Mouse (Mus musculus): Measurements from ENCODE around the gene Gm12216.

Gene Gm12216

DNA sequence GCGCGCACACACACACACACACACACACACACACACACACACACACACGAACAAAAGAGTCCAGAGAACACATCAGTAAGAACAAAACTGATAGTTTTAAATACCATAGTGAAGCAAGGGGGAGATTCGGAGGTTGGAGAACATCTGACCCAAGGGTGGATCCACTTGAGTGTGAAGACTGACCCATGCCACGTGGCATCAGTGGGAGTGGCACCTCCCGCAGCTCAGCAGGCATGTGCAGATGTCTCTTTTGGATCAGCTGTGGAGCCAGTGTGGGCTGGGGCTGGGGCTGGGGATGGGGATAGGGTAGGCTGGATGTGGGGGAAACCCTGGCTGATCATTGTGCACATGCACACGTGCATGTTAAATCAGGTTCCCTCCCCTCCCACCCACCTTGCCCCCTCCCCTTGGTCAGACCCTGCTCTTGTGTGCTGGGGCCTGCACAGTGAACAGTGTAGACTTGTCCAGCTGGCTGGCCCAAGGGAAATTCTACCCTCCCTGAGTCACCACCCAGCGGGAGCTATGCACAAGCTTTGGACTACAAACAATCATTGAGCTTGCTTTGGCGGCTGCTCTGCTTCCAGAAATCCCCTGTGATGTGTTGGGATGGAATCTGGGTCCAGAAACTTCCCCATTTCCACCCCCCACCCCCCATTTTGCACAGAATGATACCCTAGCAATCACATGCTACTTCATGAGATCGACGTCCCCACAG is 37.7 kb downstream of the Gm12216 start:
- DNase-seq (ENCODE audit: low spot score), result no peak

DNA sequence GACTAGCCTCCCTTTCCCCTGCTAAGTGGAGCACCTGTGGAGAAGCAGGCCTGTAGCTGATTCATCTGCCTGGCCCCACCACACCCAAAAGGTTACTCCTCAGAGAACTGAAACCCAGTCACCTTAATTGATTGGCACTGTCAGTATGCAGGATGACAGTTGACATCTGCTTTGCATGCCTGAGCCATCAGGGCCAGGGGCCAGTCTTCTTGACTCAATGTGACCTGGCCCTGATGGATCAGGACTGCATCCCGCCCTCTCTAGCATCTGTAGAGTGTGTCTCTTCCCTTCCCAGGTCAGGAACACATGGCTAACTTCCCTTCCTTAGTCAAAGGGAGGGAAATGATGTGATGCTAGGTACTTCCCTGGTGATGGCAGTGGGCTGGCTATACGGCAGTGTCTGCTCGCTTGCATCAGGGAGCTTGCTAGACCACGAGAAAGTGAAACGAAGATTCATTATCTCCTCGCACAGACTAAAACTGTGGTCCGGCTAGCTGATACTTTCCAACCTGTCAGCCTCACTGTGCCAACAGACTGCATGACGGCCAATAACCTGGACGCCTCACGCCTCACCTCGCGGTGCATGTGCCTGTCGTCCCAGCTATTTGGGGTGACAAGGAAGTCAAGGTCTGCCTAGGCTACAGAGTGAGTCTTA is 38.4 kb downstream of the Gm12216 start:
- no peak for DNase-seq (ENCODE audit: low spot score)

DNA sequence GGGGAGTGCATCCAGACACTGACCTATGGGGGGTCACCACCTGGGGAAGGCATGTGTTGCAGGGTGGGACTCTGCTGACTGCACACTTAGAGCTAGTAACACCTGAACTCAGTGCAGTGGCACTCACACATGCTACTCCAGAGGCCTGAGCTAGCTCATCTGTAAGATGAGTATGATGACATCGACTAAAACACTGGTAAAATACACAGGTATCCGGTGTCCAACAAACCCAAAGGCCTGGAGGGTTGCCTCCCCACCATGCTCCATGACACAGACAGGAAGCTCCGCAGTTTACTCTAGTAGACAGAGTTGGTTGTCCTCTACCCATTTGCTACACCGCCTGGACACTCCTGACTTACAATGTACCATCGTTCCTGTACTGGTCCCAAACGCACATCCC is 39.5 kb downstream of the Gm12216 start:
- no peak for DNase-seq (ENCODE audit: low spot score)

DNA sequence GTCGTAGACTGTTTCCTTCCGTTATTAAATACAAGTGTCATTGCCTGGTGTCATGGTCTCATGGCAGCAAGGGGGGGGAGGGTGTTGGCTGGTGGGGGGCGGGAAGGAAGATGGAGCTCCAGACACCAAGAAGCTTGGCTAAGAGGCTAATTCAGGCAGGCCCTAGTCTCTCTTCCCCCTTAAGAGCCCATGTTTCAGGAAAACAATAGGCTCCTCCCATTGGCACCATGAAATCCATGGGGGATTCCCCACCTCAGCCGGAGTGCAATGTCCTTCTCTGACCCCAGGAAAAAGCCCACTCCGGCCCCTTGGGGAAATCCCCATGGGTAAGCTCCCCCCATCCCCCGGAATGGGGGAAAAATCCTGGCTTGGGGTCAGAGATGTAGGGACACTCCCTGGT is 40.3 kb downstream of the Gm12216 start:
- DNase-seq (ENCODE audit: low spot score), result no peak

DNA sequence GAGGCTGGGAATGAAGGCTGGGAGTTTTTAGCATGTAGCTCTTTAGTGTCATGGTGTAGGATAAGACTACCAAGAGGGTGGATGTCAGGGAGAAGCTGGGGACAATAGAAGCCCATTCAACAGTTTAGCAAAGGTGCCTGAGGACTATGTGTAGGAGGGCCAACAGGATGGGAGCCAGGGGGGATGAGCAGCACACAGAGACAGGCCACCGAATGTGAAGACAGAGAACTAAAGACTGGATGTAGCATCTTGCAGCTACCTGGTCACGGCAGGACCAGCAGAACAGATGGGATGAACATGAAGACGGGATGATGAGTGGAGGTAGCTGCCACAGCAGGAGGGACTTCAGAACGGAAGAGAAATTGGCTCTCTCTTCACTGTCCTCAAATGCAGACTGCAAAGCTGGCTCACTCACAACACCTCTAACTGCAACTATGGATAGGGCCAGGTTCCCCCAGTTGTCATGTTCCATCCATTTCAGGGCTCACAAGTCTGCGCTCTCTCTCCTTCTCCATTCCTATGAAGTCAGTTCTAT is 42.1 kb downstream of the Gm12216 start:
- no peak for DNase-seq (ENCODE audit: low spot score)

DNA sequence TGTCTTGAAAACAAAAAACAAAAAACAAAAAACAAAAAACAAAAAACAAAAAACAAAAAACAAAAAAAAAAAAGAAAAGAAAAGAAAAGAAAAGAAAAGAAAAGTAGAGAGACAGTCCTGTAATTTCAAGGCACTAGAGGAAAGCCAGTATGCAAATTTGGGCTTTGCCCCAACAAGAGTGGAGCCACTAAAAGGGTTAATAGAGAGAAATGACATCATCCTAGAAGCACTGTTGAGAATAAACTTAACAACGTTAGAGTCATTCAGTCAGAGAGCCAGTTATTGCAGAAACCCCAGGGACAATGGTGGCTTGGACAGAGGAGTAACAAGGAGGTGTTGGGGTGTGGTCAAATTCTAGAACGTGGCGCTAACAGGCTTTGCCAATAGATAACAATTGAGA is 44.2 kb downstream of the Gm12216 start:
- DNase-seq (ENCODE audit: low spot score), result no peak

DNA sequence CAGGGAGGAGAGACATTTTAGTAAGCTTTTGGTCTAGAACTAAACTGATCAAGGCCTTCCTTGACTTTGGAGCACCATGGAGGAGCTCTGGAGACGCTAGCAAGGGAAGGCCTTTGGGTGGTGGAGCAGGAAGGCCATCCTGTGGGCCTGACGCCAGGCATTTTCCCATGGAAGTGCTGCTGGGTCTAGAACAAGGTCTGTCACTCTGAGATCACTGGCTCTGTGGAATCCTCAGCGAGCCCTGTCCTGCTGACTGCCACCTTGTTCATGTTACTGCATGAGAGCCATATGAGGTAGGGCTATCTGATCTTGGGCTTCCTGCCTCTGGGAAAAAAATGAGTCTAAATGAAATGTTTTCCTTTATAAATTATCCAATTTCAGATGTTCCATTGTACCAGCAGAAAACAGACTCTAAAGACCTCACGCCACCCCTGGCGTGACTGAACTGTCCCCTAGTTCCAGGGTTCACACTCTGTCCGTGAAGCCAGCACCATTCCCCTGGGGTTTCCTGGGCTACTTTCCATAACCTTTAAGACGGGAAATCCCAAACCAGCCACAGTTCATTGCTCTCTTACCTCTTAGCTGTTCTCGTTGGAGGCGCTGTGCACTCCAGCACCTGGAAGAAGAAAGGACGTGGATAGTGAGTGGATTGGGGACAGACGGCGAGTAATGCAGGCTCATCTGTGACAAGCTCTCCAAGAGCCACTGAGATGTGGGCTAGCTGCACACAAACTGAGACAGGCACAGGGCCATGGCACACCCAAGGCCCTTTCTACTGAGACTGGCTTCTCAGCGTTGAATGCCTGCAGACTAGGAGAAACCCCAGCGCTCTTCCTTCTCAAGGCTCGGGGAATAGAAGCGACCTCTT is 45.8 kb downstream of the Gm12216 start:
- no peak for DNase-seq (ENCODE audit: low spot score)

DNA sequence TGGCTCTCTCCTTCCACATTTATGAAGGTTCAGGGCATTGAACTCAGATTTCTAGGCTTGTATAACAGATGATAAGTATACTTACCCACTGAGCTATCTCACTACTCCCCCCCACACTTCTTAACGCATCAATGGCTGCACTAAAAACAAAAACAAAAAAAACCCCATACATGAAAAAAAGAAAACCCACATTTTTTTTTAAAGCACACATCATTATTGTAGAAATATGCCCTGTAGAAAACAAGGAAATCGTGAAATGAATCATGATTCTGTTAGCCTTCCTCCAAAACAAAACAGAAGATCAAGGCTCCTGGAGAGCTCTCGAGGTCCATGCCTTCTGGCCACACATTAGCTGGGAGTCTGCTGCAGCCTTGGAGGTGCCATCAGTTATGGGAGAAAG is 47.7 kb downstream of the Gm12216 start:
- no peak for DNase-seq (ENCODE audit: low spot score)

DNA sequence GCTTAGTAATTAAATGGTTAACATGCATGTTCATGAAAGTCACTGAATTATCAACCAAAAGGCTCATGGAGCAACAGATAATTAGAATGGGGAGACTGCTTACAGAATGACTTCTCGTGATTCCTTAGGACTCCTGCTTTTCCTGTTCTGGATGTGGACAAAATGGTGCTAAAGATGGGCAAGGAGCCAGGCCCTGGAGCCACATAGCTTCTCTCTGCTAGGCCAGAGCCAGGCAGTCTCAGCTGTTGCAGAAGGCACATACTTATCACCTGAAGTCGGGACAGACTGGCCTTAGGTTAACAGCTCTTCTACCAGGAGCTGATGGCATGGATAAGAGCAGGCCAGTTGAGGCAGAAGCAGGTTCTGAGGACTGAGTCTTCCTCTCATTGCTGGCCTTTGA is 48.3 kb downstream of the Gm12216 start:
- DNase-seq (ENCODE audit: low spot score), result no peak

DNA sequence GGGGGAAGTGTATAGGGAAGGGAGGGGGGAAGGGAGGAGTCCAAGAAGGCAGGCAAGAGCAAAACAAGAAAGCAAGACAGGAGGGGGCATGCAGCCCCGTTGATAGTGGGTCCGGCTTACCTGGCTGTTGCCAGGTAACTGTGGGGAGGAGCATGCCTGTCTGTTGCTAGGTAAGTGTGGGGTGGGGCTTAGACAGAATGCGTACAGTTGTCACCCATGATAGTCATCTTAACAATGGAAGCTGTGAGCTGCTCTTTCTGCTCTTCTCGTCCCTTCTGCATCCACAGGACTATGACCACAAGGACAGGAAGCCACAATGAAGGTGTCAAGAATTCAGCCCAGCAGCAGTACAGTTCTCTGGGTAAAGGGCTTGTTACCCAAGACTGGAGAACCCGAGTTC is 48.9 kb downstream of the Gm12216 start:
- no peak for DNase-seq (ENCODE audit: low spot score)

DNA sequence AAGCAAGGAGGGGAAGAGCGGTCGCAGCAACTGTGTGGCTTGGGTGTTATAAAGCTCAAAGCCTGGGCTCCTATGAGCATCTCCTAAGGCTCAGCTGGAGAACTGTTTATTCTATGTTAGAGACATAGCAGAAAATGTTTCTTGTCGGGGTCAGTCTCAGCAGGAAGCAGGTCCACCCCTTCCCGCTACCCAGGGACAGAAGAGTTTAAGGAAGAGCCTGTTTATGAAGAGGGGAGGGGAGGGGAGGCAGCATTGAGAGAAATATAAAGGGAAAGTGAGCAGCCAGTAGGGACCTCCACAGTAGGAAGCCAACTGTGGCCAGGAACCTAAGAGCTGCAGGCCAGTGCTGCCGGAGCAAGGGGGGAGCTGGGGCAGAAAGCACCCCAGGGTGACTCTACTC is 49.7 kb downstream of the Gm12216 start:
- no peak for DNase-seq (ENCODE audit: low spot score)

DNA sequence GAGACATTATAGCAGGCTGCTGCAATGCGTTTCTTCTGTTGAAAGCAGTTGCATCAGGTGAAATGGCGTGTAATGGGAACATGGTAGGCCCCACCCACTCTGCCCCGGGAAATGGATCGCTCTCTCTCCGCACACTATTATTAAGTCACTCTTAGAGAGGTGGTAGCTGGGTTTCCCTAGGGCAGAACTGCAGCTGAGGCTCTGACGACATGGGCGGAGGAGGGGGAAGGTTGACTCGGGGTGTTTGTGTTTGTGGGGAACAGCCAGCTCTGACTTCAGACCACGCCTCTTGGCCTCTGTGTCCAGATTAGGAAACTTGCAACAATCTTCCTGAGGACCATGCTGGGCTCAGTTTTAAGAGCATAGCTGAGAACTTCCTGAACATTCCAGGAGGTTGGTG is 53.3 kb downstream of the Gm12216 start:
- no peak for DNase-seq (ENCODE audit: low spot score)

DNA sequence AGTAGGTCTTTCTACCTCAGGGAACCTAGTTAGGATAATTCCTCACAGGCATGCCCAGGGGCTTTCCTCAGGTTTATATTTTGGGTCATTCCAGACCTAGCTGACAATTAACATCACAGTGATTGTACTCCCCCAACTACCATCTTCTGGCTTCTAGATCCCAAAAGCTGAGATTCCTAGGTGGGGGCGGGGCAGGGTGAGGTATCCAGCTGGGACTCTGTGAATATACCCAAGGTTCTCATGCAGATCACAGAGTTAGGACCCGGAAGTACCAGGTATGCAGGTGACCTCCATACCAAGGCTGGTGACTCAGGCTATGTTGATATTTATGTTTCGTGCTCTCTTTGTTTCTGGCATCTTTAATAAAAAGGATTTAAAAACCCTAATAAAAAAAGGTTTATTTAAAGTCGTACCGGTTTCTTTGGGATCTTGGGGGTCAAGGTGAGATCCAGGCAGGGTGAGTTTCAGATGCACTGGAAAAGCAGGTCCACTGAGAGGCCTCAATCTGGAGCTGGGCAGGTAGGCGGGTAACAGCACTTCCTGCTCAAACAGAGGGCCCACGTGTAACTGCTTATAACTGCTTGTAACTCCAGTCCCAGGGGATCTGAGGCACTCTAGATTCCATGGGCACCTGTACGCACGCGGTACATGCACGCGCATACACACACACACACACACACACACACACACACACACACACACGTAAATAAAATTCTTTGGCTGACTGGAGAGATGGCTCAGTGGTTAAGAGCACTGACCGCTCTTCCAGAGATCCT is 54.3 kb downstream of the Gm12216 start:
- no peak for DNase-seq (ENCODE audit: low spot score)

DNA sequence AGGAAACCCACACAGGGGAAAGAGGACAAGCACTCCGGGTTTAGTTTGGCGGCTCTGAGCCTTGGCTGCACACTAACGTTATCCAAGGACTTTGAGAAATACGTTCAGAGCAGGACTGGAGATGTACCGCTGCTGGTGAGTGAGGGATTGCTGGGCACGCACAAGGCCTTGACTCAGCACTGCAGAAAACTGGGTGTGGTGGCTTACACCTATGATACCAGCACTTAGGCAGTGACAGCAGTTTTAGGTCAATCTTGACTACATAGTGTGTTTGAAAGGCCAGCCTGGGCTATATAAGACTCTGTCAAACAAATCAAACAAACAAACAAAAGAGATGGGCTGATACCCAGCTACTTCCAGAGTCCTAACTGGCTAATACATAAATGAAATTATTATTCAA is 55.6 kb downstream of the Gm12216 start:
- no peak for DNase-seq (ENCODE audit: low spot score)

DNA sequence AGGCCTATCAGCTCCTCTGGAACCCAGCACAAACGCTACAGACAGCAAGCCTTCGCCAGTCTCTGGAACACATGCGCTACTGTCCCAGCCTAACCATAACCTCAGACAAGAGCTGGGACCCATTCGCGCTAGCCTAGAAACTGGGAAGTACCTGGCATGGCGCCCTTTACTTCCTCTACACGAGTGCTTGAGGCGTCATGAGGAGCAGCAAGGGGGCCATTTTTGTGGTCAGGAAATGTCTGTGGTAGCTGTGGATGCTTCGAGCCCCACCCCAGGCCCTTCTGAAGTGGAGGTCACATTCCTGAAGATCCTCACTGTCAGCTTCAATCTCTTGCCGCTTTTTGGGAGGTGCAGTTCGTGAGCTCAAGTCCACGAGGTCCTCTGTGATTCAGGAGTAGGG is 56.0 kb downstream of the Gm12216 start:
- DNase-seq (ENCODE audit: low spot score), result no peak

DNA sequence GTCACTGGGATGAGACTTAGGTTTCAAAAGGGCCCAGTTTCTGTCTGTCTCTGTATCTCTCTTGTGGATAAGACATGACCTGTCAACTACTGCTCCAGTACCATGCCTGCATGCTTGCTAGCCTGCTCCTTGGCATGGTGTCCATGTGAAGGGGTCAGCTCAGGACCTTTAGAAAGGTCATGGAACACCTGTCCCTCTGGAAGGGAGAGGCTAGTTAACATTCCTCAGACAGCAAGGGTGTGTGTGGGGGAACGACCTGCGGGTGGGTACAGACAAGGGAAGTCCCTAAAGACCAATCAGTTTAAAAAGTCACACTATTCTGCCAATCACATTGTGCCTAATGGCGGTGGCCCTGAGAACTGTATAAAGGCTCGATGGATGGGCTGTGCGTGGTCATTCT is 58.1 kb downstream of the Gm12216 start:
- no peak for DNase-seq (ENCODE audit: low spot score)

DNA sequence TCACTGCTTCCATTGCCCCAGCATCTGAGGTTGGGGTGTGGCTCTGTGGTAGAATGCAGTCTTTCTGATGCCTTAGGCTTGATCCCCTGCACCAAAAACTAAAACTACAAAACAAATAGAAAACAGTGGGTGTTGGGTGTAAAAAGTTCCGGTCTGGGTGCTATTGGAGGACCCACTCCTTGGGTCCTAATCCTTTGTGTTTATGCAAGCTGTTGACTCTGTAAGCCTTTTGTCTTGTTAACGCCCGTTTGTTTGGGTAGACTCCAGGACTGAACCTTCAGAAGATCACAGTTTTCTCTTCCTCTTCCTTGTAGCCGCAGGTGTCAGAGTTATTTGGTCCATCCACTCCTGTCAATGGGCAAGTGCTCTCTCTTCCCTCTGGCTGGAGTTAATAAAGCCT is 59.0 kb downstream of the Gm12216 start:
- DNase-seq (ENCODE audit: low spot score), result no peak

DNA sequence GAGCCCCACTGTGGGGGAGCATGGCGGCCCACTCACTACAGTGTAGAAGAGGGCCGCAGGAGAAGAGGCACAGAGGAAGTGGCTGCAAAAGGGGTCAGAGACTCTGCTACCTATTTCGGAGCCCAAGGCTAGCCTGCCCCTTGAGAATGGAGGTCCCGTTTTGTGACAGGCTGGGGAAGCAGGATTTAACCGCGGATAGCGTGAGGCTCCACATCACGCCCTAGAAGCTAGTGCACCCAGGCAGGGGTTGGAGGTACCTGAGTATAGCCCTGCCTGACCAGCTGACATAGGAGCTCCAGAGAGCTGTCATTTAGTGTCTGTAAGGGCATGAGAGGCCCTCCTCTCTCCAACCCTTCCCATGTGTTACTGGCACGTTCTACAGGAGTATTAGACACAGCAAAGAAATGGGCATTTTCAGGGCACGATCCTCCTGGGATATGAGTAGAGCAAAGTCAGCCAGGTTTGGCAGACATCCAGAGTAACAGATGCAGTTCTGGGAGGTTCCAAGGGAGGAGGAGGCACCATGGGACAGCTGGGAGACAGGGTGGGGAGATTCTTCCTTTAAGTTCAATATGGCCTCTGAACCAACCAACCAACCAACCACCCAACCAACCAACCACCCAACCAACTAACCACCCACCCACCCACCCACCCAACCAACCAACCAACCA is 60.9 kb downstream of the Gm12216 start:
- DNase-seq (ENCODE audit: low spot score), result no peak

DNA sequence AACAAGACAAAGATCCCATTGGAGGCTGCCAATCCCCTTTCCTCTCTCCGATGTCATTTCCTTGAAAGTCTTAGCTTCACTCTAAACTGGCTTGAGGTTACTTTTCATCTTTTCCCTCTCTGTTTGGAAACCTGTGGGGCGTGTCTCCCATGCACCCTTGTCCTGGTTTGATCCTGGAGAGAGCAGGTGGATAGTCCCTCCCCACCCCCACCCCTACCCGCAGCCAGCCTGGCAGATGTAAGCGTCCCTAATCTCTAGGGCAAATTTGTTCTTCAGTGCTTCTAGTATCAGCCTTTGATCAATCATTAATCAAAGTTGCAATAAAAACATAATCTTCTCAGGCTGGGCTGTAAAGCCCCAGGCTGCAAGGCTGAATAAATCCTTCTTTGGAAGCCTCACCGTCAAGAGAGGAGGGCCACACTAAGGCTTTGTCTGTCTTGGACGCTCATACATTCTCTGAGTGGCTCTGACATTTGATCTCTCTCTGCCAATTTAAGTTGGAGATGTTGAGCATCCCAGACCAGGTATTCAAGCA is 61.6 kb downstream of the Gm12216 start:
- no peak for DNase-seq (ENCODE audit: low spot score)

DNA sequence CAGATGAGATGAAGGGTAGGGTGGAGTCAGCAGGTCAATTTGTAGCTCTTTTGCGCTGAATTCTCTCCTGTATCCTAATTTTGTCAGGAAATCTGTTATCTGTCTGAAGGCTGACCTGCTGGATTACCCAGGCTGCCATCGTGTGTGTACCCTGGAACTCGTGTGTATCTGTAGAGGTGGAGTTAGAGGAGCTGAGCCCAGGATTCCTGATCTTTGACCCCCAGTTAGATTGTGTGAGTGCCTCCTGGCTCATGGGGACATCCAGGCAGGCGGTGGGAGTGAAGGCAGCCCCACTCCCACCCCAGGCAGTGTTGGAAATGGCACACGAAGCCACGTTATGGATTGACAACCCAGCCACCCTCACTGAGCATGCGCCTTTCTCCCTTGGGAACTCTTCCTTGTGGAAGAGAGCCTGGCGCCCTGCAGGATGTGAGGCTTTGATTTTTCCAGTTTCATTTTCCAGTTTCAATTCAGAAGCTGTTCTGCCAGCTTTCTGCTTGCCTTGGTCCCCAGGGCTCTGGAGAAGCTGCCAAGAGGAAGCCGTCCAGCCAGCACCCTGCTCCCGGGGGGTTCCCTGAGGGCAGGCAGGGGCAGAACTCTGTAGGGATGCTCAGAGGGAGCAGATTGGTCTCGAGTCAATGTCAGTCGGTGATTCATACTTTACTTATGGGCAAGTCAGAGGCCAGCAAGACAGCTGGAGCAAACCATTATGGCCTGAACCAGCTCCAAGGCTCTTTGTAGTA is 62.5 kb downstream of the Gm12216 start:
- peak; percentile 22 for DNase-seq (ENCODE audit: low spot score)

DNA sequence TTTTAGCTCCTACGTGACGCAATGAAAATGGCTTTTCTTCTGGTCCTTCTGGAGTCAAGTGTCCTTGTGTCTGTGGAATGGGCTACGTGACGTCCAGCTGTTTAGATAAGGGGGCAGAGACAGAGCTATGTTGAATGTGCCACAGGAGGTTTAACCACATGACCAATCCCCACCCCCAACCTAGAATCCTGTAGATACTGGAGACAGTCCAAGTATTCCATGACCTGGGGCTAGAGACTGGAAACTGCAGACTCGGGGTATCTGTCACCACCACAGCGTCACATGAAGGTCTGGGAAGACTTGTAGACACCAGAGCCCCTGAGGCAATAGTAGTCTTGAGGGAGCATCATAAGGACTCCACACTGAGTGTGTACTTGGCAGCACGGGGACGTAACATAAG is 63.2 kb downstream of the Gm12216 start:
- no peak for DNase-seq (ENCODE audit: low spot score)
